Mouse (Mus musculus) neural tube, embryonic 14.5 days (tissue): Measurements from ENCODE around the gene Cog5. TPM values are rescaled to one million over a fixed set of nuclear protein-coding genes. Genes with fewer than 3 reads are reported as not detected.
A peak's percentile ranks its signal among the peaks of the same experiment; 100 is the strongest.

ENCODE experiments used
- ATAC-seq: fragments of 200-750 bp; cut with Nextera tagmentation; 2 replicates; pipeline ENCODE4 v1.8.0; 2017; ENCODE audit warnings: low read depth, mild to moderate bottlenecking, moderate TSS enrichment, moderate library complexity
- H3K27ac ChIP-seq: fragments of 300-500 bp; sonication (generic); 2 replicates; pipeline ENCODE4 v1.5.1; 2014; ENCODE audit warnings: low read depth, mild to moderate bottlenecking, control low read depth, low read length, moderate library complexity, mixed read lengths
- H3K27me3 ChIP-seq: fragments of 300-500 bp; sonication (generic); 2 replicates; pipeline ENCODE4 v1.6.1; 2014; ENCODE audit warnings: low read length; ENCODE audit not compliant: control insufficient read depth, insufficient read depth
- H3K36me3 ChIP-seq: fragments of 300-500 bp; sonication (generic); 2 replicates; pipeline ENCODE4 v1.6.1; 2014; ENCODE audit warnings: low read length, mixed read lengths; ENCODE audit not compliant: control insufficient read depth, insufficient read depth
- H3K4me1 ChIP-seq: fragments of 300-500 bp; sonication (generic); 2 replicates; pipeline ENCODE4 v1.6.1; 2014; ENCODE audit warnings: low read length; ENCODE audit not compliant: control insufficient read depth, insufficient read depth
- H3K4me2 ChIP-seq: fragments of 300-500 bp; sonication (generic); 2 replicates; pipeline ENCODE4 v1.6.1; 2014; ENCODE audit warnings: mild to moderate bottlenecking, low read depth, low read length, control low read depth
- H3K4me3 ChIP-seq: fragments of 300-500 bp; sonication (generic); 2 replicates; pipeline ENCODE4 v1.5.1; 2014; ENCODE audit warnings: low read depth, low read length, control low read depth, mixed read lengths
- H3K9ac ChIP-seq: fragments of 300-500 bp; sonication (generic); replicated peaks from 2 replicates; pipeline ENCODE4 v1.6.1; 2014; ENCODE audit warnings: low read depth, mild to moderate bottlenecking, control low read depth, low read length, mixed read lengths
- H3K9me3 ChIP-seq: fragments of 300-500 bp; sonication (generic); 2 replicates; pipeline ENCODE4 v1.6.1; 2016; ENCODE audit warnings: low read length; ENCODE audit not compliant: control insufficient read depth
- WGBS: fragments of 180-500 bp; shearing (Covaris S2); extraction: QIAGEN DNeasy Blood & Tissue Kit; methylation state at CpG from one replicate; pipeline ENCODE4 v1.1.7; 2014; 5-methylcytosine and 5-hydroxymethylcytosine counted together
- polyA plus RNA-seq: library from polyadenylated mRNA; unstranded; fragments of >200 nt; fragmentation: Nextera tagmentation; extraction: Ambion mirVana; gene quantifications from 2 replicates; pipeline ENCODE4 v1.2.1, GENCODE M21; 2014

The Cog5 gene
- polyA plus RNA-seq, 1 experiment from 2014 or later = 40.1 TPM

DNA sequence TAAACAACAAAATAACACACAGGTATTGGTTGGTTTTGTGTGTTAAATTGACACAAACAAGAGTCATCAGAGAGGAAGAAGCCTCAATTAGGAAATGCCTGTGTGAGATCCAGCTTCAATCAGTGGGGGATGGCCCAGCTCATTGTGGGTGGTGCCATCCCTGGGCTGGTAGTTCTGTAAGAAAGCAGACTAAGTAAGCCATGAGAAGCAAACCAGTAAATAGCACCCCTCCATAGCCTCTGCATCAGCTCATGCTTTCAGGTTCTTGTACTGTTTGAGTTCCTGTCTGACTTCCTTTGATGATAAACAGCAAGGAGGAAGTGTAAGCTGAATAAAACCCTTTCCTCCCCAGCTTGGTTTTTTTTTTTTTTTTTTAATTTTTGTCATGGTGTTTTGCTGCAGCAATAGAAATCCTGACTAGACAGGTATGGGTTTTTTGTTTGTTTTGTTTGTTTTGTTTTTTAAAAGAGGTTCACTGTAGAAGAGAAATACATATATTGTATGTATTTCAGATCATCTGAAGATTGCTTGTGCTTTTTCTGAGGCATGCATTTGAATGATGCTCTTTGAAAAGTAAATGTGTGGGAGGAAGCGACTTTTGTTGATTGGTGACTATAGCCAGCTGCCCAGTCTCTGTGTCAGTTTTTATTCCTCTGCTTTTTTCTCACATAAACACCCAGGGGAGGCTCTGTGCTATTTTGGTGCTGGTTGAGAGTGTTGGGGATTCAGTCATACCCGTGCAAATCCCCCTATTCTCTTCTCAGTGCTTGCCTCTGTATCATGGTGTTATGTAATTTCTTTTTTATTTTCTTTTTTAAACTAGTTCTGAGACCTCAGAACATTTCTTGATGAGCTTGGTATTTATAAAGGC is 101.5 kb downstream of the Cog5 start:
- Histone ChIP-seq H3K36me3 (no peaks in the 10 kb centered on the region), H3K4me1 (no peaks in the 10 kb centered on the region), H3K4me2 (no peak overlapping the region), H3K27me3 (no peaks in the 10 kb centered on the region), H3K9me3 (no peaks in the 10 kb centered on the region), H3K27ac (no peak overlapping the region), H3K4me3 (no peak overlapping the region), H3K9ac (no peak overlapping the region)
- ATAC-seq = no peak
- 56% methylated on average over 2 of the region's 2 CpGs for WGBS

DNA sequence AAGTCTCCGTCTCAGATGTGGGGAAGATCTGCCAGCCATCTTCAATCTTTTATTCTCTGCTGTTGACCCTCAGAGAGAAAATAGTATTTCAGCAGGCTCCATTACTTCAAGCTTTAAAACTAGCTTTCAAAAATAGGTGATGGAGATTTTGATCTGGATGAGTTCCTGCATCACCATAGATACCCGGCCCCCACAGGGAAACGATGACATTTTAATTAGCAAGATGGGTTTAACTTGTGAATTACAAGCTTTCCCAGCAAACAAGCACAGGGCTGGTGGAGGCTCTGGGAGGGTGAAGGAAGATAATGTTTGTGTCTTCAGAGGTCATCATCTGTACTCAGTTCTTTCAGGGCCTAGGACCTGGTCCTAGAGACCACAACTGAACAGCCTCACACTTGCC is 118.9 kb downstream of the Cog5 start:
- H3K27me3 ChIP-seq = no peaks in the 10 kb centered on the region
- ATAC-seq = no peak
- H3K36me3 ChIP-seq = no peaks in the 10 kb centered on the region
- no peak overlapping the region for H3K9ac ChIP-seq
- whole genome bisulfite sequencing = 85% methylated on average over 3 of the region's 3 CpGs
- H3K4me1 ChIP-seq = no peaks in the 10 kb centered on the region
- no peak overlapping the region for H3K4me2 ChIP-seq
- no peak overlapping the region for H3K27ac ChIP-seq
- H3K4me3 ChIP-seq = no peak overlapping the region
- H3K9me3 ChIP-seq = no peaks in the 10 kb centered on the region

DNA sequence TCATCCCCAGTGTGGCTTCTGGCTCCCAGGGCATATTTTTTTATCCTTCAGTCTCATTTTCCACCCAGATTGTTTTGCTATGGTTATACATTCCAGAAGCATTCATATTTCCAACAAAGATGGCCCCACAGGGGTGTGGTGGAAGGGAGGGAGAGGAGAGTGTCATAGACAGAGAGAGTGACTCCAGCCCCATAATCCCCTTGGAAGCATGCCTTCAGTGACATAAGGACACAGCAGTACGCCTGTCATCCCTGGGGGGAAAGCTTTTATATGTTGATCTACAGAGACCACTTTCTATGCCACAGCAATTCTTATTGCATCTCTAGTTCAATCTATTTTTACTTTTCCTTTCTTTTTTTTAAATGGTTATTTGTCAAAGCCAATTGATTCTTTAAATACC is 129.6 kb downstream of the Cog5 start:
- Histone ChIP-seq H3K4me2 (no peak overlapping the region), H3K9me3 (no peaks in the 10 kb centered on the region), H3K27me3 (no peaks in the 10 kb centered on the region), H3K9ac (no peak overlapping the region), H3K4me1 (no peaks in the 10 kb centered on the region), H3K36me3 (no peaks in the 10 kb centered on the region), H3K27ac (no peak overlapping the region), H3K4me3 (no peak overlapping the region)
- WGBS = 83% methylated on average over 1 of the region's 1 CpGs
- ATAC-seq = no peak

DNA sequence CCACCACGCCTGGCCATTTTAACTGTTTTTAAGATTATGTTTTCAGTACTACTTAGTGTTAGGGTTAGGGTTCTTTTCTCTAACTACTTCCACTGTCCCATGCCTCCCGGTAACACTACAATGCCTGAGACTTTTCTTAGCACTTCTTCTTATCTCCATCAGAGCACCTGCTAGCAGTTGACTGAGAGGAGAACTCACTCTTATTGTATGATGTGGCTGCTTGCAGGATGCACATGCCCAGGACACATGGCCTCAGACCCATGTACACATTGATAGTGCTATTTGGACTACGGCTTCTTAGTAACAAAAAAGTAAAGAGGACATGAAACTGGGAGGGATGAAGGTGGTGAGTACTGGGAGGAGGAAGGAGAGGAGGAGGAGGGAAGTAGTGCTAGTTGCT is 133.9 kb downstream of the Cog5 start:
- H3K9me3 ChIP-seq = no peaks in the 10 kb centered on the region
- WGBS = 96% methylated on average over 3 of the region's 3 CpGs
- no peak overlapping the region for H3K4me2 ChIP-seq
- H3K4me1 ChIP-seq = no peaks in the 10 kb centered on the region
- no peak for ATAC-seq
- no peaks in the 10 kb centered on the region for H3K27me3 ChIP-seq
- H3K9ac ChIP-seq = no peak overlapping the region
- no peaks in the 10 kb centered on the region for H3K36me3 ChIP-seq
- no peak overlapping the region for H3K4me3 ChIP-seq
- no peak overlapping the region for H3K27ac ChIP-seq

DNA sequence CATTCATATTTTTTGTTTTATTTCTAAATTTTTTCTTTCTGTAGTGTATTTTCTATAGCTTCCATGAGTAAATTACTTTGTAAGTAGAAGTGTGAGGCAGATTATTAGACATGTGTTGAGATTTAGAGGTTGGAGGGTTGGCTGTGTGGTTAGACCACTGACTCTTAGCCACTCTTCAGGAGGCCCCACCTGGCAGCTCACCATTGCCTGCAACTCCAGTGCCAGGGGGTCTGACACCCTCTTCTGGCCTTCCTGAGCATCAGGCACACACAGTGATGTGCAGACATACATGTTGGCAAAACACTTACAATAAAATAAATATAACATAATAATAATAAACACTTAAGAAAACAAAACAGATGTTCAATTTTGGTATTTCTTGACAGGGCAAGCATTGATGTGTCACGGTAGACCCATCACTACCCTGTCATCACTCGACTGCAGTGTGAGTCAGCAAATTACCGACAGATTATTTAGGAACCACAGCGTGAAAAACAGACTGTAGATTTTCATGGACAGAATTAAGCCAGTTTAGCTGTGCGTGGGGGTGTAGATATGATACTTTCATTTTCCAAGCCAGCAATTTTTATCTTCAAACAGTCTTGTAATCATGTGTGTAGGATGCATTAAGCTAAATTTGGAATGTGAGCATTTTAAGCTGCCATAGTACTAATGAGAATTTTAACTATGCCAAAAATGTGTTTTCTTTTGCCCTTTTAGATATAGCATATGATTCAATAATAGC is 151.9 kb downstream of the Cog5 start:
- Histone ChIP-seq H3K4me2 (no peak overlapping the region), H3K27ac (no peak overlapping the region), H3K9ac (no peak overlapping the region), H3K4me3 (no peak overlapping the region), H3K4me1 (no peaks in the 10 kb centered on the region), H3K36me3 (no peaks in the 10 kb centered on the region), H3K9me3 (no peaks in the 10 kb centered on the region), H3K27me3 (no peaks in the 10 kb centered on the region)
- ATAC-seq = no peak
- WGBS = 91% methylated on average over 5 of the region's 5 CpGs

DNA sequence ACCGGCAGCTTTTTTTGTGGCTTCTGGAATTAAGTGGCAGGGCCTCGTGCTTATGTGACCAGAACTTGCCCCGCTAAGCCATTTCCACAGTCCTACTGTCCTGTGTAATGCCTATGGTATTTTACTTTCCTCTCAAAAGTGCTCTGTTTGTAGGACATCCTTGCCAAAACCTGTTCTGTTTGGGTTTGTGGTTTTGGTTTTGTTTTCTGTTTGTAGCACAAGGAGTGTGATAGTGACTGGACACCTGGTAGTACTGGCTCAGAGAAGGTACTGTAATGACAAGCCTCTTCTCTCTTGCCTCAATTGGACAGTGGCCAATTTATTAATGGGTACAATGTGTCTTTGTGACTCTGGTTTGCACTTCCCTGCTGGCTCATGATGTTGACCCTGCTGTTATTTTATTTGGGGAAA is 163.4 kb downstream of the Cog5 start:
- Histone ChIP-seq H3K4me2 (no peak overlapping the region), H3K9ac (no peak overlapping the region), H3K4me1 (no peaks in the 10 kb centered on the region), H3K9me3 (no peaks in the 10 kb centered on the region), H3K4me3 (no peak overlapping the region), H3K27ac (no peak overlapping the region), H3K27me3 (no peaks in the 10 kb centered on the region), H3K36me3 (no peaks in the 10 kb centered on the region)
- WGBS = 89% methylated on average over 3 of the region's 3 CpGs
- no peak for ATAC-seq

DNA sequence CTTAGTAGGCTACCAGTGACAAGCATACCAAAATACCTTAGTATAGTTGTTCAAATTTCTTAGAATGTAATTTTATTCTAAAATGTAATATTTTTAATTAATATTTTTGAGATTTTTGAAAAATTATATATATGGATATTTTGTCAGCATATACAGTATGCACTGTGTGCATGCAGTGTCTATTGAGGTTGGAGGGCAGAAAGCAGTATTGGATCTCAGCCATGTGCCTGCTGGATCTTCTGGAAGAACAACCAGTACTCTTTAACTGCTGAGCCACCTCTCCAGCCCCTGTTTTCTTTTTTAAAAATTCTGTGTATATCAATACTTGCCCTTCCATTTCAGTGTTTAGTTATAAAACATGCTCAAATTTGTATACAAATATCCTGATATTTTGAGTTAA is 164.4 kb downstream of the Cog5 start:
- H3K27me3 ChIP-seq = no peaks in the 10 kb centered on the region
- no peak overlapping the region for H3K4me3 ChIP-seq
- H3K36me3 ChIP-seq = no peaks in the 10 kb centered on the region
- no peak for ATAC-seq
- no peaks in the 10 kb centered on the region for H3K9me3 ChIP-seq
- no peak overlapping the region for H3K27ac ChIP-seq
- no peak overlapping the region for H3K4me2 ChIP-seq
- H3K9ac ChIP-seq = no peak overlapping the region
- no peaks in the 10 kb centered on the region for H3K4me1 ChIP-seq

DNA sequence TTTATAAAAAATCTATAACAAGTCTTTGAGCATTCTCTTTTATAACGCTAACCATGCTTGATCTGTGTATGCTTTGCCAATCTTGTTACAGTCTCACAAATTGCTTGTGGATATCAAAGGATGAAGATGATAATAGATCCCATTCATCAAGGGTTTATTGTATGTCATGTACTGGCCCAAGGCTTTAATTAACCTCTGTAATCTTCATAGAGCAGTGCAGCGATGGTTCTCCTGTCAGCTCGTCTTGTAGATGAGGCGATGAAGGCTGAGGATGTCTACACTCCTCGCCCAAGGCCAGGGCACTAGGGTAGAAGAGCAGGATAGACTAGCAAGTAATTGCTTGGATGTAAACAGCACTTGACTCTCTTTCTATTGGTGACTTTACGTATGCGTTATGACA is 164.9 kb downstream of the Cog5 start:
- H3K27me3 ChIP-seq = no peaks in the 10 kb centered on the region
- WGBS = 79% methylated on average over 7 of the region's 7 CpGs
- H3K9ac ChIP-seq = no peak overlapping the region
- H3K9me3 ChIP-seq = no peaks in the 10 kb centered on the region
- H3K4me3 ChIP-seq = no peak overlapping the region
- H3K4me1 ChIP-seq = no peaks in the 10 kb centered on the region
- no peaks in the 10 kb centered on the region for H3K36me3 ChIP-seq
- ATAC-seq = peak; percentile 31; the same call in 1 of the 2 replicates
- no peak overlapping the region for H3K27ac ChIP-seq
- H3K4me2 ChIP-seq = no peak overlapping the region

DNA sequence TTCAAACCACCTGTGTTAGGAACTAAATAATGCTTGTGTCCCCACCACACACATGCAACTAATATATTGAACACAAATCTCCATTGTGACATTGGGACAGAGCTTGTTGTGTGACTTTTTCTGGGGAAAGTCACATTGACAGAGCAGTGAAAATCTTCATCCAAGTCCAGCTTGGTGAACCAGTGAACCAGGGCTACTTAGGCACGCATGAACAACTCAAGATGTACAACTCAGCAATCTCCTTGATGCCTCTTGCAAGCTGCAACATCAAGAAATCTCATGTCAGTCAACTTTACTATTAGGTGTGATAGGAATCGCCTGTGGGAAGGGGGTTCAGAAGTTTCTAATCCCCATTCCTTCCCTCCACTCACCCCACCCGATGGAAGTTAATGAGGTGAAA is 169.0 kb downstream of the Cog5 start:
- H3K9ac ChIP-seq = no peak overlapping the region
- no peak for ATAC-seq
- 91% methylated on average over 3 of the region's 3 CpGs for WGBS
- no peaks in the 10 kb centered on the region for H3K4me1 ChIP-seq
- no peaks in the 10 kb centered on the region for H3K36me3 ChIP-seq
- H3K9me3 ChIP-seq = no peaks in the 10 kb centered on the region
- H3K27ac ChIP-seq = no peak overlapping the region
- no peak overlapping the region for H3K4me3 ChIP-seq
- no peak overlapping the region for H3K4me2 ChIP-seq
- no peaks in the 10 kb centered on the region for H3K27me3 ChIP-seq
